Mouse (Mus musculus) lung, adult 2 months (tissue): ENCODE measurements around the gene Ngrn.

Source experiments
- CTCF ChIP-seq: fragments of 200-500 bp; IDR thresholded peaks from 2 replicates; pipeline ENCODE4 v1.5.1; 2011; ENCODE audit warnings: mild to moderate bottlenecking, low read length, control low read depth; ENCODE audit not compliant: insufficient read depth
- POLR2A ChIP-seq: fragments of 200-500 bp; IDR thresholded peaks from 2 replicates; pipeline ENCODE4 v1.6.1; 2011; ENCODE audit warnings: low read depth, mild to moderate bottlenecking, control low read depth, low read length, borderline replicate concordance; ENCODE audit errors: extremely low read depth

DNA sequence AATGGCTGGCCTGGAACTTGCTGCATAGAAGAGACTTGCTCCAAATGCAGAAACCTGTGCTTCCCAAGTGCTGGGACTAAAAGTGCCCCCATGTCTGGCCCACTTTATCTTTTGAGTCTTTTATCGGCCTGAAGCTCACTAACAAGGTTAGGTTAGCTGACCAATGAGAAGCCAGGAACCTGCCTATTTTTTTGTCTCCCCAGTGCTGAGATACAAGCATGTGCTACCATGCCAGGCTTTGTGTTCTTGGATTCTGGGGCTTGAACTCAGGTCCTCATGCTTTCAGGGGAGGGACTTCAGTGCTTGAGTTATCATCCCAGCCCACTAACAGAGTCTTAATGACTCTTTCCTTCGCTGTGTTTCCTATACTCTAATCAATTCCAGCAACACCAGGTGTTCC, 3.3 kb upstream of the Ngrn start:
- TF ChIP-seq POLR2A = no peak
- TF ChIP-seq CTCF = no peak
